Mouse (Mus musculus) intestine, postnatal 0 days (tissue): ENCODE measurements around the gene Klrb1c. TPM values are rescaled to one million over a fixed set of nuclear protein-coding genes. Genes with fewer than 3 reads are reported as not detected.

Source experiments
- ATAC-seq: fragments of 200-750 bp; cut with Nextera tagmentation; 2 replicates; pipeline ENCODE4 v1.8.0; 2017; ENCODE audit warnings: mild to moderate bottlenecking, moderate TSS enrichment, moderate library complexity
- H3K27ac ChIP-seq: fragments of 300-500 bp; sonication (generic); 2 replicates; pipeline ENCODE4 v1.5.1; 2014; ENCODE audit warnings: mild to moderate bottlenecking, low read depth, low read length, moderate library complexity
- H3K27me3 ChIP-seq: fragments of 300-500 bp; sonication (generic); replicated peaks from 2 replicates; pipeline ENCODE4 v1.6.1; 2014; ENCODE audit warnings: low read length, mixed read lengths; ENCODE audit not compliant: control insufficient read depth, insufficient read depth
- H3K36me3 ChIP-seq: fragments of 300-500 bp; sonication (generic); 2 replicates; pipeline ENCODE4 v1.6.1; 2014; ENCODE audit warnings: mild to moderate bottlenecking, moderate library complexity; ENCODE audit not compliant: control insufficient read depth, insufficient read depth
- H3K4me1 ChIP-seq: fragments of 300-500 bp; sonication (generic); replicated peaks from 2 replicates; pipeline ENCODE4 v1.6.1; 2014; ENCODE audit warnings: antibody characterized with exemption, low read length, mixed read lengths; ENCODE audit not compliant: control insufficient read depth, insufficient read depth
- H3K4me2 ChIP-seq: fragments of 300-500 bp; sonication (generic); replicated peaks from 2 replicates; pipeline ENCODE4 v1.6.1; 2014; ENCODE audit warnings: low read depth, mild to moderate bottlenecking, moderate library complexity
- H3K4me3 ChIP-seq: fragments of 300-500 bp; sonication (generic); 2 replicates; pipeline ENCODE4 v1.5.1; 2014; ENCODE audit warnings: low read depth, low read length
- H3K9ac ChIP-seq: fragments of 300-500 bp; sonication (generic); 2 replicates; pipeline ENCODE4 v1.6.1; 2014; ENCODE audit warnings: mild to moderate bottlenecking, low read depth, low read length
- H3K9me3 ChIP-seq: fragments of 300-500 bp; sonication (generic); 2 replicates; pipeline ENCODE4 v1.6.1; 2016; ENCODE audit warnings: mixed run types; ENCODE audit not compliant: control insufficient read depth
- CTCF ChIP-seq: sonication (generic); IDR thresholded peaks from 2 replicates; pipeline ENCODE4 v1.5.1; 2016; ENCODE audit warnings: low read depth, mild to moderate bottlenecking, control low read depth, antibody characterized with exemption, moderate library complexity
- WGBS: fragments of 180-500 bp; shearing (Covaris S2); extraction: QIAGEN DNeasy Blood & Tissue Kit; methylation state at CpG from one replicate; pipeline ENCODE4 v1.1.7; 2014; 5-methylcytosine and 5-hydroxymethylcytosine counted together
- polyA plus RNA-seq: library from polyadenylated mRNA; unstranded; fragments of >200 nt; fragmentation: Nextera tagmentation; extraction: Ambion mirVana; gene quantifications from 2 replicates; pipeline ENCODE4 v1.2.1, GENCODE M21; 2015

The Klrb1c gene
- polyA plus RNA-seq, 1 experiment from 2014 or later, result 0.27 TPM

DNA sequence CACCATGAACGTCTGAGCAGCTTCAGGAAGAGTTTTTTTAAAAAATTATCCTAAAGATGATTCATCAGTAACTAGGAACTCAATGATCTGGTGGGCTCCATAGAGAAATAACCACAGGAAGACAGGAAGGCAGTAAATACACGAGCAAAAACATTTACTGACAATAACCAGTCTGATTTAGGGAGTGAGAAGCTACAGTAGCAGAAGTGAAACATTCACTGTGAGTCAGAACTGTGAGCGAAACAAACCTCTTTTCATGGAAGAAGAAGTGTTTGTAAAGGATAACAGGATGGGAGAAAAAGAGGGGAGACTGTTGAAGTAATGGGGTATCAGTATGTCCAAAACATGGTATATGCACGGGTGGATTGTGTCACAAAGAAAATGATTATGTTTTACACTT, 40.8 kb upstream of the Klrb1c start:
- 65% methylated on average over 4 of the region's 4 CpGs for WGBS
- Histone ChIP-seq H3K4me1 (no peaks in the 10 kb centered on the region), H3K4me2 (no peak overlapping the region), H3K9me3 (no peaks in the 10 kb centered on the region), H3K4me3 (no peak overlapping the region), H3K27me3 (no peaks in the 10 kb centered on the region), H3K36me3 (no peaks in the 10 kb centered on the region), H3K9ac (no peak overlapping the region), H3K27ac (no peak overlapping the region)
- no peak for ATAC-seq
- TF ChIP-seq CTCF, result no peak

DNA sequence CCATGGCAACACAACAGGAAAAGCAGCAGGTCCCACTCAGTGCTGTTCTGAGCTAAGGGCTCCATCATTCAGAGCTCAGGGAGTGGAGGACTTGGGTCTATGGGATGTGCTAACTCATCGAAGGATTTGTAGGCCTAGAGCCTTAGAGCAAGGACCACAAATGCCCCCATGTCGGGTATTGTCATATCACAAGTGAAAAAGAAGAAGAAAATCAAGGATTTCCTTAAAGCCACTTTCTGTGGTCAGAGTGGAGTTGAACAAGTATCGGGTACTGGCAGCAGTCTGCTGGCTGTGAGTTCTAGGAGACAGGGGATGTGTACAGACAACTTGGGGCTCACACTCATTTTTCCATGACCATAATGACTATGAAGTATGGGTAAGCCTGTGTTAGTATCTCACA, 37.8 kb upstream of the Klrb1c start:
- no peak for TF ChIP-seq CTCF
- no peak overlapping the region for H3K4me3 ChIP-seq
- no peaks in the 10 kb centered on the region for H3K27me3 ChIP-seq
- no peak overlapping the region for H3K27ac ChIP-seq
- no peaks in the 10 kb centered on the region for H3K9me3 ChIP-seq
- WGBS, result 82% methylated on average over 3 of the region's 3 CpGs
- H3K9ac ChIP-seq, result no peak overlapping the region
- H3K36me3 ChIP-seq, result no peaks in the 10 kb centered on the region
- ATAC-seq, result no peak
- no peaks in the 10 kb centered on the region for H3K4me1 ChIP-seq
- no peak overlapping the region for H3K4me2 ChIP-seq

- Histone ChIP-seq H3K27me3 (no peaks in the 10 kb centered on the region), H3K4me3 (no peak within 1 kb of the TSS), H3K9ac (no peak within 1 kb of the TSS), H3K4me1 (no peaks in the 10 kb centered on the region), H3K9me3 (no peaks in the 10 kb centered on the region), H3K36me3 (no peaks in the 10 kb centered on the region), H3K4me2 (no peak within 1 kb of the TSS), H3K27ac (no peak within 1 kb of the TSS)
- ATAC-seq, result no peak
- TF ChIP-seq CTCF, result no peak
- WGBS, result 91% methylated on average over 6 of the region's 6 CpGs
Observed at GRCm38 (mm10) chr6:128826132-128826531, 37.1 kb upstream of the Klrb1c start, which contains the start of the genes Gm44511 and Klrb1b. Gm44511 (minus strand) TSS chr6:128826315. Klrb1b (minus strand) TSS chr6:128826331.

- TF ChIP-seq CTCF, result no peak
- no peak overlapping the region for H3K4me2 ChIP-seq
Observed at GRCm38 (mm10) chr6:128818083-128818802, 29.2 kb upstream of the Klrb1c start.

GRCm38 (mm10) chr6:128808532-128808931, 19.5 kb upstream of the Klrb1c start:
- Histone ChIP-seq H3K9me3 (no peaks in the 10 kb centered on the region), H3K4me3 (no peak overlapping the region), H3K9ac (no peak overlapping the region), H3K27ac (no peak overlapping the region), H3K4me1 (no peaks in the 10 kb centered on the region), H3K27me3 (no peaks in the 10 kb centered on the region), H3K36me3 (no peaks in the 10 kb centered on the region), H3K4me2 (no peak overlapping the region)
- peak; percentile 52 for ATAC-seq
- TF ChIP-seq CTCF, result peak; percentile 83
- 87% methylated on average over 5 of the region's 5 CpGs for WGBS

More at GRCm38 (mm10) chr6:128818083-128818802, 29.2 kb upstream of the Klrb1c start:
- Histone ChIP-seq H3K4me1 (no peaks in the 10 kb centered on the region), H3K9ac (no peak overlapping the region), H3K27me3 (no peaks in the 10 kb centered on the region), H3K9me3 (no peaks in the 10 kb centered on the region), H3K36me3 (no peaks in the 10 kb centered on the region), H3K4me3 (no peak overlapping the region), H3K27ac (no peak overlapping the region)
- ATAC-seq, result 0 out of 2 replicates have a peak, but pooled peaks have one; percentile 43
- 67% methylated on average over 4 of the region's 4 CpGs for WGBS

DNA sequence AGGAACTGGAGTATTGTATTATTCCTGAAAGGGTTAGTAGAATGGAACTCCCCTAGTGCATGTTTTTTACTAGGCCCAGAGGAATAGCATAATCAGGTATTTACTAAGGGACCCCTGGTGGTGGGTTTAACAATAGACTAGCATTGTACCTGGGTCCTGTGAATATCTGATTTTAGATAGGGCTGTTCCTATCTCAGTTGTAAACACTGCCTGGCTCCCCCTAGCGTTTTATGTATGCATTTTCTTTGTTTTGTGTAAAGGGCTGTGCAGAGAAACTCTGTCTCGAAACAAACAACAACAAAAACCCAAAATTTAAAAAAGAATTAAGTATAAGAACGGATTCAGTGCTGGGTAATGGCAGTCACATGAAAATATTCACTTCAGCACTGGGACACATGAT, 18.0 kb upstream of the Klrb1c start:
- 72% methylated on average over 3 of the region's 3 CpGs for WGBS
- Histone ChIP-seq H3K9me3 (no peaks in the 10 kb centered on the region), H3K27me3 (no peaks in the 10 kb centered on the region), H3K9ac (no peak overlapping the region), H3K27ac (no peak overlapping the region), H3K4me2 (no peak overlapping the region), H3K36me3 (no peaks in the 10 kb centered on the region), H3K4me3 (no peak overlapping the region), H3K4me1 (no peaks in the 10 kb centered on the region)
- no peak for ATAC-seq
- peak; percentile 54 for TF ChIP-seq CTCF
